Mouse (Mus musculus) megakaryocyte, embryonic 14.5 days (primary cell): ENCODE measurements at regions not wholly inside any gene's neighbourhood (a gene's known extent, or its start where the extent isn't known, plus 50 kb on each side); places are given as distances from the start of the nearest gene placed in this dataset.

Experiments used
- FLI1 ChIP-seq: IDR thresholded peaks from 2 replicates; pipeline ENCODE4 v1.6.1; 2012; ENCODE audit warnings: low read length, inconsistent platforms, mixed read lengths
- GATA1 ChIP-seq: IDR thresholded peaks from 3 replicates; pipeline ENCODE4 v1.6.1; 2012; ENCODE audit warnings: mixed read lengths, low read length, inconsistent platforms, borderline replicate concordance

DNA sequence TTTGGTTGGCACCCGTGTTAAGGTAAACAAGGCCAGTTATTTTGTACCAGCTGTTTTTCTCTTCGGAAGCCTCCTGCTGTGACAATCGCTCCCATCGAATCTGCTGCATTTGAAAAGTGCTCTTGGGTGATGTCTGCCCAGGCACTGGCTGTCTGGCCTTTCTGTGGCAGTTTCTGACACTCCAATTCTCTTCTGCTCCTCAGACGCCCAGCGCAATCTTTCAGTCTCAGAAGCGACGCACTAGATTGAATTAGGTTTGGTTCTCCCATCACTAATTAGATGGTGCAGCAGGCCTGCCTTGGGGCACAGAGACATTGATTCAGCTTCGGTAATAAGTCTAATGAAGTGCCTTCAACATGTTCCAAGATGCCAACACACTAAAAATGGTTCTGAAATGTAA, 197.7 kb upstream of the Zc3h12c start:
- TF ChIP-seq GATA1: no peak
- TF ChIP-seq FLI1: no peak
